Mouse (Mus musculus) hindbrain, embryonic 11.5 days (tissue): ENCODE measurements around the gene Tub. TPM values are rescaled to one million over a fixed set of nuclear protein-coding genes. Genes with fewer than 3 reads are reported as not detected.

Source experiments
- ATAC-seq: fragments of 200-750 bp; cut with Nextera tagmentation; 2 replicates; pipeline ENCODE4 v1.8.0; 2017; ENCODE audit warnings: mild to moderate bottlenecking, moderate TSS enrichment, moderate library complexity; ENCODE audit not compliant: low FRiP score
- DNase-seq: peaks from one replicate; pipeline ENCODE4 v3.0.0-alpha.2; 2015; ENCODE audit warnings: low spot score
- H3K27ac ChIP-seq: fragments of 300-500 bp; sonication (generic); 2 replicates; pipeline ENCODE4 v1.5.1; 2014; ENCODE audit warnings: mild to moderate bottlenecking, low read depth, low read length
- H3K27me3 ChIP-seq: fragments of 300-500 bp; sonication (generic); 2 replicates; pipeline ENCODE4 v1.6.1; 2014; ENCODE audit warnings: mild to moderate bottlenecking, low read length, moderate library complexity, mixed read lengths; ENCODE audit not compliant: control insufficient read depth, insufficient read depth
- H3K36me3 ChIP-seq: fragments of 300-500 bp; sonication (generic); 2 replicates; pipeline ENCODE4 v1.6.1; 2014; ENCODE audit warnings: mild to moderate bottlenecking, low read length, moderate library complexity, mixed read lengths; ENCODE audit not compliant: control insufficient read depth, insufficient read depth
- H3K4me1 ChIP-seq: fragments of 300-500 bp; sonication (generic); replicated peaks from 2 replicates; pipeline ENCODE4 v1.6.1; 2014; ENCODE audit warnings: low read length, mixed read lengths; ENCODE audit not compliant: control insufficient read depth, insufficient read depth
- H3K4me2 ChIP-seq: fragments of 300-500 bp; sonication (generic); replicated peaks from 2 replicates; pipeline ENCODE4 v1.6.1; 2014; ENCODE audit warnings: mild to moderate bottlenecking, low read depth, low read length
- H3K4me3 ChIP-seq: fragments of 300-500 bp; sonication (generic); 2 replicates; pipeline ENCODE4 v1.5.1; 2014; ENCODE audit warnings: low read depth, low read length
- H3K9ac ChIP-seq: fragments of 300-500 bp; sonication (generic); 2 replicates; pipeline ENCODE4 v1.6.1; 2014; ENCODE audit warnings: low read depth, low read length
- H3K9me3 ChIP-seq: fragments of 300-500 bp; sonication (generic); 2 replicates; pipeline ENCODE4 v1.6.1; 2016; ENCODE audit warnings: low read length; ENCODE audit not compliant: control insufficient read depth
- WGBS: fragments of 180-500 bp; shearing (Covaris S2); extraction: QIAGEN DNeasy Blood & Tissue Kit; methylation state at CpG from one replicate; pipeline ENCODE4 v1.1.7; 2014; 5-methylcytosine and 5-hydroxymethylcytosine counted together
- polyA plus RNA-seq: library from polyadenylated mRNA; unstranded; fragments of >200 nt; fragmentation: Nextera tagmentation; extraction: Ambion mirVana; gene quantifications from 2 replicates; pipeline ENCODE4 v1.2.1, GENCODE M21; 2014

Tub gene
- 14.6 and 15.7 TPM in 2 replicates for polyA plus RNA-seq

DNA sequence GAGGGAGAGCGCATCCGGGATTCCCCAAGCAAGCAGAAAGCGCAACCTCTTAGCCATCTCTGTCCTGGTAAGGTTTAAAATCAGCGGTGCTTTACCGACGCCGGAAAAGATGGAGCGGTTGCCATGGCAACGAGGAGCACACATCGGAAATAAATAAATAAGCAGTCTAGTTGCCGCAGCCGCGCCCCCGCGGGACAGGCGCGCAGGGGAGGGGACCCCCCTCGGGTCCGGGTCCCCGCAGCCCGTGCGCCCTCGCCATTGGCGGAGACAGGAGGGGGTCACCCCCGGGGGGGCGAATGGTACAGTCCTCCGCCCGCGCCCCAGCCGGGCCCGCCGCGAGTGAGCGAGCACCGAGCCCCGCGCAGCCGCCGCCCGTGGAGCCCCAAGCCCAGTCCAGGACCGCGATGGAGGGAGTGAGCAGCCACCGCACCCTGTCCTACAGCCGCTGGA, at the start of gene Tub:
Gene Tub (plus strand): TSS at position 27 of the 450 bp plus-strand sequence.
- Histone ChIP-seq H3K9ac (peak within 1 kb of the TSS; percentile 49), H3K27me3 (peaks cover 27% of the 10 kb centered on the region), H3K4me3 (peak within 1 kb of the TSS; percentile 58), H3K36me3 (0 out of 2 replicates have a peak, but pooled peaks cover 2% of the 10 kb centered on the region), H3K9me3 (no peaks in the 10 kb centered on the region), H3K4me2 (peak within 1 kb of the TSS; percentile 98), H3K4me1 (no peaks in the 10 kb centered on the region), H3K27ac (no peak within 1 kb of the TSS)
- peak; percentile 82 for DNase-seq
- peak; percentile 76 for ATAC-seq
- under 1% methylated on average over 31 of the region's 44 CpGs for WGBS

DNA sequence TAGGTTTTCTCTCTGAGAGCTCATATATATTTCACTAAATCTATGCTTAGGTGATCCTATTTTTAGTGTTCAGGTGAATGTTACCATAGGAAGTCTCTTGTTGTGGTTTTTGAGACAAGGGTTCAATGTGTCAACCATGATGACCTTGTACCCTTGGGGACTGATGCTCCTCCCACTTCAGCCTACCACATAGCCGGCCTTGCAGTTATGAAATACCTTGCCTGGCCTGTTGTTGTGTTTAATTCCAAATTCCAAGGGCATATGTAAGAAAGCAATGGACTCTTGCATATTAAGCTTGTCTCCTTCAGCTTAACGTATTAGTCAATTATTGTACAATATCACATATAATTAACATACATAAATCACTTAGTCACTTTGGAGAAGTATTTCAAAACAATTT, 46.2 kb upstream of the Tub start:
- WGBS: 85% methylated on average over 2 of the region's 2 CpGs
- ATAC-seq: no peak
- no peak overlapping the region for H3K4me3 ChIP-seq
- no peak overlapping the region for H3K27ac ChIP-seq
- no peak overlapping the region for H3K4me2 ChIP-seq
- no peaks in the 10 kb centered on the region for H3K4me1 ChIP-seq
- H3K9ac ChIP-seq: no peak overlapping the region
- no peaks in the 10 kb centered on the region for H3K36me3 ChIP-seq
- H3K9me3 ChIP-seq: no peaks in the 10 kb centered on the region
- no peaks in the 10 kb centered on the region for H3K27me3 ChIP-seq
- no peak for DNase-seq

DNA sequence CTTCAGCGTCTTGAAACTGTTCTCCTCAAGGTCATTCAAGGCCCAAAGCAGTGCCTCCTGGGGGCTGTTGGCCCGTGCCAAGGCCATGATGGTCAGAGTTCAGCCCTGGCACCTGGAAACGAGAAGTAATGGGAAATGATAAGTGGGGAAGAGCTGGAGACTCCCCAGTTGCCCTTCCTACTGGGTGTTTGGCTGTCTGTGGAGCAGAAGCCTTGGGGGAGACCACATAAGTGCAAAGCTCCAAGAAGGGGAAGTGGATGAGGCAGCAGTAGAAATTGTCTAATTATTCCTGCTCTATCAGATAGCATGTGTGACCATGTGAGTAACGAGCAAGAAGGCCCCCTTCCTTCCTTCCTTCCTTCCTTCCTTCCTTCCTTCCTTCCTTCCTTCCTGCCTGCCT, 23.1 kb upstream of the Tub start:
- Histone ChIP-seq H3K4me2 (no peak overlapping the region), H3K36me3 (no peaks in the 10 kb centered on the region), H3K9ac (no peak overlapping the region), H3K27ac (no peak overlapping the region), H3K4me3 (no peak overlapping the region), H3K27me3 (no peaks in the 10 kb centered on the region), H3K9me3 (no peaks in the 10 kb centered on the region), H3K4me1 (no peaks in the 10 kb centered on the region)
- DNase-seq: no peak
- ATAC-seq: no peak
- 86% methylated on average over 4 of the region's 4 CpGs for WGBS

DNA sequence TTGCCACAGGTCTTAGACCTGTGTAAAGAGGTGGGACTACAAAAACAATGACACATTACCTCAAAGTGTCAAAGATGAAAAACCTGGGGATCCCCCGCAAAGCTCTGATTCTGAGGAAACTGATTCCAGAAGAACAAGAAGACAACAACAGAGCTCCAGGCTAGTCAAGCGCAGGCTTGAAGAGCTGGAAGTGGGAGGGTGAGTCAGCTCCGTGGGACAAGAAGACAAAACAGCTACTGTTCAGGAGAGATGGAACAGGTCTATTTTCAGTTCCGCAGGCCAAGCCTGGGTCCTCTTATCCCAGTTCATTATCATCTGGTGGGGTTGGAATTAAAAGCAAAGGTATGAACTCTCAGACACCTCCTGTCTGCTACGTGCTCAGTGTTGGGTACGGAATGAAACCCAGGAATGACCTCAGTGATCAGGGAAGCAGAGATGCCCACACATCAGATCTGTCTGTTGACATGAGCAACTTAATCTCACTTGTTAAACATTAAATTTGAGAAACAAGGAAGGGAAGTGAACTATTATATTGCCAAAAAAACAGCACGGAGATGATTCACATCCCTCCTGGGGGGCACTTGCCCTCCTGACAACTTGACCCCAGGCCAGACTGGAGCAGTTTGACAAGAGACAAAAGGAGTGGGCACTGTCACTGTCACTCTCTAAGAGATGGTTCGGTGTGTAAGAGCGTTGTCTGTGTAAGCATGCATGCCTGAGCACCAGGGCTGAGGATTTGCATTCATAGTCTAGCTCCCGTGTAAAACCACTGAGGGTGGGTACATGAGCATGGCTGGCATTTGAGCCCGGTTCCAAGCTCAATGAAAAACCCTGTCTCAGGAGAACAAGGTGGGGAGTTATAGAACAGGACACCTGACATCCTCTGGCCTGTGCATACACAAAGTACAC, 21.6 kb upstream of the Tub start:
- H3K27ac ChIP-seq: no peak overlapping the region
- H3K4me3 ChIP-seq: no peak overlapping the region
- WGBS: 81% methylated on average over 11 of the region's 11 CpGs
- ATAC-seq: no peak
- no peaks in the 10 kb centered on the region for H3K36me3 ChIP-seq
- no peaks in the 10 kb centered on the region for H3K9me3 ChIP-seq
- H3K9ac ChIP-seq: no peak overlapping the region
- no peak overlapping the region for H3K4me2 ChIP-seq
- H3K27me3 ChIP-seq: no peaks in the 10 kb centered on the region
- H3K4me1 ChIP-seq: no peaks in the 10 kb centered on the region
- no peak for DNase-seq

DNA sequence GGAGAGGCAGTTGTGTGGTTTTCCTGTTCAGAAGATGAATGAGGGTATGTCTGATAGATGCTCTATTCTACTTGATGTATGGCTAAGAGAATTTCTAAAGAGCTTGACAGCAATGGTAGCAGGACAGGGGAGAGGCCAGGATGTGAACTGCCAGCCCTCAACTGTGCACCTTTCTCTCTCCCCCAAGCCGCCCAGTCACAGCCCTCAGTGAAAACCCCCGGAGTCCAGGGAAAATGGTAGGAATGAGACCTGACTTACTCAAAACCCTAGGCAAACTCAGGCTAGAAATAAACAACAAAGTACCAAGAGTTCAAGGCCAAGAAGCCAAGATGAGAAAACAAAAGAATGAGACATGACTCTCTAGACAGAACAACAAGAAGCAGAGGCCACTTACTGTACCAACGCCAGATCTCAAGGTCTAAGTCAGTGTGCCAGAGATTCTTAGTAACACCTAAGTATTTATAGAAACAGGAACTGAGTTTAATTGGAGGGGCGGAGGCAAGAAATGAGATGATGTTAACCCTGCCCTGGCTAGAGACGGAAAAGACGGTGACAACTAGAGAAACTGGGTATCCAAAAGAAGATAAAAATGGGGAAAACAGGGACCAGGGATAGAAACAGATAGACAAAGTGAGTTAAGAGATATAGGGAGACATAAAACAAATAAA, 20.3 kb upstream of the Tub start, which contains the start of gene Nlrp10:
Gene Nlrp10 (minus strand): TSS at position 453 of the 668 bp plus-strand sequence.
- no peak within 1 kb of the TSS for H3K4me2 ChIP-seq
- no peak within 1 kb of the TSS for H3K4me3 ChIP-seq
- ATAC-seq (no peak), DNase-seq (no peak)
- H3K9ac ChIP-seq: no peak within 1 kb of the TSS
- H3K27ac ChIP-seq: no peak within 1 kb of the TSS
- H3K4me1 ChIP-seq: no peaks in the 10 kb centered on the region
- 81% methylated on average over 6 of the region's 6 CpGs for WGBS
- no peaks in the 10 kb centered on the region for H3K9me3 ChIP-seq
- H3K27me3 ChIP-seq: no peaks in the 10 kb centered on the region
- H3K36me3 ChIP-seq: no peaks in the 10 kb centered on the region

DNA sequence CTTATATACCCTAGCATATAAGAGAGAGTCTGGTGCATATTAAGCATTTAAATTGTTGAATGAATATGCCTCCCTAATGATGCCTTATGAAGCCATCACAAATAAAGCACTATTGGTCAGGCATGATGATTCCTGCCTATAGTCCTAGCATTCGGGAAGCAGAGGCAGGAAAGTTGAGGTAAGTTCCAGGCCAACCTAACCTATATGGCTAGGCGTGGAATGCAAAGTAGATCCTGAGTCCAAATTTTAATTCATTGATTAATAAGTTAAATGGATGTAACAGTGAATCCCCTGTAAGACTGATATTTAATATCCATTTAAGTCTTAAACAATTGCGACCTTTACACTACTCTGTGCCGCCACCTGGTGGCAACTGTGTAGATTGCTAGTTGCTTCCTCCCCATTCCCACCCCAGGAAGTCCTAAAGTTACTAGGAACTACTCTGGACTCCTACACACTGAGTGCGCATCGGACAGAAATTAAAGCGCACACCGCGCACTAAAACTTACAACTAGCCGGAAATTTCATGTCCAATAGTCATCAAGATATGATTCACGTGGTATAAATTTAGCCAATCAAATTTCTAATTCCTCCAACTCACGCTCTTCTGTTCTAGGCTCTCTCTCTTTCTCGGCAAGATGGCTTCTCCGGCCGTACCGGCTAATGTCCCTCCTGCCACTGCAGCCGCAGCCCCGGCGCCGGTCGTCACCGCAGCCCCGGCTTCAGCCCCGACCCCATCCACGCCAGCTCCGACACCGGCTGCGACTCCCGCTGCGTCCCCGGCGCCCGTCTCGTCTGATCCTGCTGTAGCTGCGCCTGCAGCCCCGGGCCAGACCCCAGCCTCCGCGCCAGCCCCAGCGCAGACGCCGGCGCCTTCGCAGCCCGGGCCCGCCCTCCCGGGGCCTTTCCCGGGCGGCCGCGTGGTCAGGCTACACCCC, 16.1 kb upstream of the Tub start, which contains the start of gene Eif3f:
Gene Eif3f (plus strand): TSS at position 624 of the 938 bp plus-strand sequence.
- Histone ChIP-seq H3K4me1 (no peaks in the 10 kb centered on the region; the same call in 1 of the 2 replicates), H3K9ac (peak within 1 kb of the TSS; percentile 92), H3K36me3 (peaks cover 5% of the 10 kb centered on the region), H3K4me3 (peak within 1 kb of the TSS; percentile 84), H3K27ac (peak within 1 kb of the TSS; percentile 52), H3K4me2 (peak within 1 kb of the TSS; percentile 55), H3K27me3 (no peaks in the 10 kb centered on the region), H3K9me3 (no peaks in the 10 kb centered on the region)
- peak; percentile 99 for ATAC-seq
- peak; percentile 95 for DNase-seq
- WGBS: 2% methylated on average over 50 of the region's 50 CpGs

DNA sequence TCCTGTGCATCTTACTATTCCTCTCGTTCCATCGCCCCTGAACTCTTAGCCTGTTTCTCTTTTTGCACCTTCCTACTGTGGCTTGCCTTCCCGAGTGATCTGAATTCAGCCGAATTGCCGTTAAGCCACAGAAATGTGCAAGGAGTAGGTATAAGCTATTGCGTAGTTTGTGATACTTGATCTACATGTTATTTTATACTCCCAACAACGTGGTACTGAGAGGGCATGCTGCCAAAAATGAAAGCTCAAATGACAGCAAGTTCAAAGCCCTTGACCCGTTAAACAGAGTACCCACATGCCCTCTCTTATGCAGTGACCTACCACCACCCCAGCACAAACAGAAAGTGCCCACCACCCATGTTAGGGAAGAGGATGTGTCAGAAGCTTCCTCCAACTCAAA, 15.3 kb upstream of the Tub start:
- Histone ChIP-seq H3K27ac (no peak overlapping the region), H3K27me3 (no peaks in the 10 kb centered on the region), H3K9ac (peak overlapping the region; percentile 92), H3K4me1 (no peaks in the 10 kb centered on the region; the same call in 1 of the 2 replicates), H3K4me2 (peak overlapping the region; percentile 55), H3K36me3 (peaks cover 8% of the 10 kb centered on the region), H3K4me3 (peak overlapping the region; percentile 84), H3K9me3 (no peaks in the 10 kb centered on the region)
- DNase-seq (no peak), ATAC-seq (no peak)
- 10% methylated on average over 8 of the region's 8 CpGs for WGBS

DNA sequence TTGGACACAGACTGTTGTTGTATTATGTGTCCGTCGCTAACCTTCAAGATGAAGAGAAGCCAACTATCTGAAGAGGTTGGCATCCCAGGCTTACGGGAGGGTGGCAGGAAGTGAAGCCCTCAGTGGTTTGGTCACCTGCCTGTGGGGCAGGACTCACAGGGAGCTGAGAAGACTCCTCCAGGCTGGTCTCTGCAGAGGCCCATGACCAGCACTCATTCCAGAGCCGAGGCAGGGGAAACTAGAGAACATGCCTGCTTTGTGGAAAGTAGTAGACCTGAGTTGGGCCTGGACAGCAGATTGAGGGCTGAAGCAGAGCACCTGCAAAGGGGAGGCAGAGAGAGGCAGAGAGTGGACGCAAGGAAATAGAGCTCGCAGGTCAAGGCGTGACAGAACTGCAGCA, 14.7 kb upstream of the Tub start:
- no peak for DNase-seq
- H3K9ac ChIP-seq: no peak overlapping the region; the same call in 1 of the 2 replicates
- no peak overlapping the region for H3K27ac ChIP-seq
- no peaks in the 10 kb centered on the region for H3K9me3 ChIP-seq
- peak overlapping the region; percentile 55 for H3K4me2 ChIP-seq
- H3K27me3 ChIP-seq: no peaks in the 10 kb centered on the region
- 89% methylated on average over 7 of the region's 7 CpGs for WGBS
- H3K36me3 ChIP-seq: peaks cover 11% of the 10 kb centered on the region
- no peaks in the 10 kb centered on the region; the same call in 1 of the 2 replicates for H3K4me1 ChIP-seq
- ATAC-seq: no peak
- H3K4me3 ChIP-seq: peak overlapping the region; percentile 84
